Mouse (Mus musculus) small intestine, adult 2 months (tissue): Measurements from ENCODE around the gene Lrrc8c.

Experiments used
- CTCF ChIP-seq: fragments of 200-500 bp; IDR thresholded peaks from 2 replicates; pipeline ENCODE4 v1.5.1; 2012; ENCODE audit warnings: low read depth, mild to moderate bottlenecking, control low read depth, inconsistent platforms, low read length, moderate library complexity, mixed read lengths; ENCODE audit not compliant: insufficient replicate concordance, insufficient read length; ENCODE audit errors: extremely low read depth
- POLR2A ChIP-seq: fragments of 200-500 bp; IDR thresholded peaks from 2 replicates; pipeline ENCODE4 v1.6.1; 2012; ENCODE audit warnings: low read depth, mild to moderate bottlenecking, control low read depth, inconsistent platforms, low read length, moderate library complexity

DNA sequence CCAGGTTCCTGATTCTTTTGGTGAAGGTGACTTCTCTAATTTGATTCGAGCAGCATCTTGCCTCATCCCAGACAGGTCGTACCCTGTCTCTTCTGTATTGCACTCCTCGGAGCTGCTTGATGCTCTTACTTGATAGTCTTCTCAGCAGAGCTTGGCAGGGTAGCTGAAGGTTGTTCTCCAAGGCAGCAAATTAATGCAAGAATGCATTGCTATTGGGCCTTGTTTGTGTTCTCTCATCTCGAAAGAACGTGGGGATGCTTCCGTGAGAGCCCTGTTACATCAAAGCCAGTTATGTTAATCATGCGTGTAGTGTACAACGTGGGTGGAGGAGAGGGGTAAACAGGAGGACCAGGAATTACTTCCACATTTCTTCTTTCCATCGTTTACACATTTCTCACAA, 86.5 kb downstream of the Lrrc8c start:
- no peak for TF ChIP-seq CTCF
- no peak for TF ChIP-seq POLR2A
